Mouse (Mus musculus): Measurements from ENCODE around the gene Fyn.

Fyn gene

DNA sequence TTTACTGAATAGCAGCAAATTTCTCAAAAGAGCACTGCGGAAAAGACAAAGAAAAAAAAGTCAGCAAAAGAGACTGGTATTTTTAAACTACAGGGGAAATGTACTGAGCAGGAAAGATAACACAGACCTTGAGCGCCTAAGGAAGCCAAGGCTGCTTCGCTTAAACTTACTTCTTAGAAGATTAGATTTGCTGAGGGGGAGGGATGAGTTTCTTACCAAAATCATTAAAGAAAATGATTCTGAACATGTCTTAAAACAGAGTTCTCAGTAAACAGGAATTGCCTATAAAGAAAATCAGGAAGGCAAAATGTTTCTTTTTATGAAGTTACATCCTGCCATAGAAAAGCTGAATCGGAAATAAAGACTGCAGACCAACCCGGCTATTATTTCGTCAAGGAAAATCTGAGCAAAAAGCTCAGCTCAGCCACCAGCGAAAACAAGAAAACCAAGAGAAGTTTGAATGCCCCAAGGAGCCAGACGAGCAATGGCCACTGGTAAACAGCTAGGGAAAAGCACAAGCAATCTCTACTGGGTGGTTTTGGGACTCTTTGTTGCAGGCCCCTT, at the start of gene Fyn:
TSS of gene Fyn (plus strand) at position 284 of the 564 bp plus-strand sequence.
- in situ Hi-C loops (cut with MboI; ENCODE audit: low sequenced_read_pairs) = no loop called here

DNA sequence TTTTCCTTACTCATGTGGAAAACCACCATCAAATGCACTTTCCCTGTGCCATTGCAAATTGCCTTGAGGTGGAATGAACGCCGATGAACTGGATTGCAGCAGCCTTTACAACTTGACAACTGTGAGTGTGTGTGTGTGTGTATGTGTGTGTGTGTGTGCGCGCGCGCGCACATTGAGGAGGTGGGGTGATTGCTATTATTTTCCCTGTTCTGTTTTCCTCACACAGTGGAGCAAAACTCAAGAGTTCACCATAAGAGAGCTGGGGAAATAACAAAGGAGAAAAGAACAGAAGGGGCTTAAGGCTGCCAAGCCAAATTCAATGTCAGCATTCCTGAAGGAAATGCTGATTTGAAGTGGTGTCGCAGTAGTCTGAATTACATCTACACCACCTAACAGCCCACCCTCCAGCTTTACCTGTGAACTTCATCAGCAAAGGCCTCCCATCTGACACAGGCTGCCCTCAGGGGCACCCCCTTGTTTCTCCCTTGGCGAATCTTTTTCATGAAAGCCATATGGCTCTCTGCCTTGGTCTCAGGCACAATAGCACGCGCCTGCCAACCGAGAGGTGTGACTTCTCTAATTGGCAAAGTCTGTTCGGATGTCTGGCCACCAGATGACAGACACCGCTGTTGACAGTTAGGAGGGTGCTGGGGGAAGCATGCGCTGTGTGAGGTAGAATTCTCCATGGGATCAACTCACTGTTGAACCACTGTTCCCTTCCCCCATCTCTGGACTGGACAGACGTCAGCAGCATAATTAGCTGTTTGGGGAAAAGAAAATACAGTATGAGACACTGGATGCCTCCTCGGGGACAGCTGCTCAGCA, 47.6 kb upstream of the Fyn start:
- in situ Hi-C loops (cut with MboI; ENCODE audit: low sequenced_read_pairs) = no loop called here

DNA sequence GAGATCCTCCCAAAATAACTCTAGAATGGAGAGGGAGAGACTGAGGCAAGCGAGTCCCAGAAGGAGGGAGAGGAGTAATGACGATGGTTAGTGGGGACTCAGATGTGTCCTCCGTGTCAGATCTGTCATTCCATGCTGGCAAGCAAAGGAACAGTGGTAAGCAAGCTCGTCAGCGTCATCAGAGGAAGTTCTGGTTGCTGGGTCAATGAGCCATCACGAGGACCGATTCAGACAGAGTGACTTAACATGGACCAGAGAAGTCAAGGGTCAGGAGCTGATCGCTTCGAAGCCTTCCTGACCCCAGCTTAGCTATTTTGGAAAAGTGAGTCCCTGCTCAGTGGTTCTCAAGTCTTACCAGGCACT, 47.1 kb upstream of the Fyn start:
- in situ Hi-C loops (cut with MboI; ENCODE audit: low sequenced_read_pairs) = no loop called here

DNA sequence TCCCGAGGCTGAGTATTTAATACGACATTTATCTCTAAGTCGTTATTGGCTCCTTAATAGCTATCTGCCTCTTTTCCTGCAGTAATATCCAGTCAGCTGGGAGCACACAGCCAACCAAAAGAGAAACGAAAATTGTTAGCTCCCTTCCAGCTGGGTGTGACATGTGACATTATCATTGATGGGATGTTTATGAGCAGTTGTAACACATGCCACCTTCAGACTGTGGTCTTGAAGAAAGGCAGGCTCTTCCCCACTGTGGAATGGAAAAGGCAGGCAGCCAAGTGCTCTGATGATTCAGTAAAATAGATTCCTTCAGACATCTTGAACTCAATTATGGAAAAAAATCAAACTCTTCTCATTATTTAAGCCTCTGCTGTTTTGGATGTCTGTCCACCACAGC, 46.5 kb upstream of the Fyn start:
- in situ Hi-C loops (cut with MboI; ENCODE audit: low sequenced_read_pairs) = no loop called here

DNA sequence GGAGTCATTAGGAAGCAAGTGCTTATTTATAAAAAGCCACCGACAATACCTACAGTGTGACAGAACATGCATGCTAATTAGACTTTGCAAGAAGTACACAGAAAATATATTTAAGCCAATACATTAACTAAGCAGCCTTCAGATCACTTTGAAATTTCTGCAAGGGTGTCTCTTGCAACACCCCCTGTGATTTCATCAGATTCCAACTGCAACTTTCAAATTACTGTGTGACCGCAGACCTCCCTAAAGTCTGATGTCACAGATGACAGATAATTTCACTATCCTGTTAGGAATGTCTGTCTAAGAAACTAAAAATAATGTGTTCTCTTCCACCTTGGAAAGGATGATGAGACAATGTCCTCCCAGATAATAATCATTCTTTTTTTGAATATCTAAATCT, 44.4 kb upstream of the Fyn start:
- in situ Hi-C loops (cut with MboI; ENCODE audit: low sequenced_read_pairs) = no loop called here

DNA sequence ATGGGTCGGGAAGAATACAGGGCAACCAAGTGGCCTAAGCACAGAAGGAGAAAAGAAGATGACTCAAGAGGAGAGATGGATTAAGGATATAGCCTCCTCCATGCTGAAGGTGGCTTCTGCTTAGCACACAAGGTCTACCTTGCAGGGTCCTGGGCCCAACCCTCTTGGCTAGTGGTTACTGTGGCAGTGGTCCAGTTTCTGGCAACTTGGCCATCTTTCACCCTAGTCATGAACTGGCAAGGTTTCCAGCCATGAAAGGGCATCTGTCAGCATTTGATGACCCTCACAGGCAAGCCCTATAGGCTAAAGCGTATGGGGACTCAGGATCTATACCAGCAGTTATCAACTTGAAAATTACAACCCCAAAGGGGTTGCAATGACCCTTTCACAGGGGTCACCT, 40.0 kb upstream of the Fyn start:
- in situ Hi-C loops (cut with MboI; ENCODE audit: low sequenced_read_pairs) = no loop called here

DNA sequence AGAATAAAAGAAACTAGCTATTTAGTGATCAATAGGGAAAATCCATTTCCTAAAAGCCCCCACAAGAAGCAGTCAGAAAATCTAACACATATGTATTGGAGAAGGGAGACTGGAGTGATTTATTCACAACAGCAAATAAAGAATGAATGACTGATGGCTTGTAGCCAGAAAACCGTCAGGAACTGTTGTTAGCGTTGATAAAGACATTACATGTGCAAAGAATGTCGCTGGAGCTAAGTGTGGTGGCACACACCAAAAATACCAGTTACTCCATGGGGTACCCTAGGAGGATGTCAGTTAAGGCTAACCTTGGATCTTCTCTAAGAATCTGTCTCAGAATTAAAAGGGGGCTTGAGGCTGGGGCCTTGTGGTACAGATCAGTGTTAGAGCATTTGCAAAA, 34.3 kb upstream of the Fyn start:
- in situ Hi-C loops (cut with MboI; ENCODE audit: low sequenced_read_pairs) = no loop called here

DNA sequence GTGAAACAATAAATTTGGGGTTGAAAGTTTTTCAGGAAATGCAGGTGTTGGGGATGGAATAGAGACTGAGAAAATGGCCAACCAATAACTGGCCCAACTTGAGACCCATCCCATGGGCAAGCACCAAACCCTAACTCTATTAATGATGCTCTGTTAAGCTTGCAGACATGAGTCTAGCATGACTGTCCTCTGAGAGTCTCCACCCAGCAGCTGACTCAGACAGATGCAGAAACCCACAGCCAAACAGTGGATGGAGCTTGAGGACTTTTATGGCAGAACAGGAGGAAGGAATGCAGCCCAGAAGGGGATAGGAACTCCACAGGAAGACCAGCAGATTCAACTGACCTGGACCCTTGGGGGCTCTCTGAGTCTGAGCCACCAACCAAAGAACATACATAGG, 32.8 kb upstream of the Fyn start:
- in situ Hi-C loops (cut with MboI; ENCODE audit: low sequenced_read_pairs) = no loop called here

DNA sequence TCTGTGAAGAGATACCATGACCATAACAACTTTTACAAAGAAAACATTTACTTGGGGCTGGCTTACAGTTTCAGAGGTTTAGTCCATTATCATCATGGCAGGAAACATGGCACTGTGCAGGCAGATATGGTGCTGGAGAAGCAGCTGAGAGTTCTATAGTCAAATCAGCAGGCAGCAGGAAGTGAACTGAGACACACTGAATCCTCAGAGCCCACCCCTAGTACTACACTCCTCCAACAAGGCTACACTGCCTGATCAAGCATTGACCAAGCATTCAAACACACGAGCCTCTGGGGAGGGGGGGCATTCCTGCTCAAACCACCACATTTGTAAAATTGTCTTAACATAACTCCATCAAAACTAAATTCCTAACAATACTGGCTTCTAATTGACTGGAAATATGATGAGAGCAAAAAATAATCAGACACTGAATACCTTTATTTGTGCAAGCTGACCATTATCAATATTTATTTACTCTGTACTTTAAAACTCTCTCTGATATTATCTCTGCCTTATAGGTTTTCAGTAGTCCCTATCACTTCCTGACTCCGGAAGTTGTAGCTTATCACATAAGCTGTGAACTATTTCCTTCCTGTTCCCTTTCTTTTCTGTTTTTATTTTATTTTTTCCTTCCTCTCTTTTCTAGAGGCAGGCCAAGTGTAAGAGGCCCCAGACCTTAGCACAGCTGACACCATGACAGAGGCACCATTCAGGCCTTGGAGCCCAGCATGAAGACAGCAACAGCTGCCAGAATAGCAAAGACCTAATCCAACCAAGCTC, 29.3 kb upstream of the Fyn start:
- in situ Hi-C loops (cut with MboI; ENCODE audit: low sequenced_read_pairs) = no loop called here

DNA sequence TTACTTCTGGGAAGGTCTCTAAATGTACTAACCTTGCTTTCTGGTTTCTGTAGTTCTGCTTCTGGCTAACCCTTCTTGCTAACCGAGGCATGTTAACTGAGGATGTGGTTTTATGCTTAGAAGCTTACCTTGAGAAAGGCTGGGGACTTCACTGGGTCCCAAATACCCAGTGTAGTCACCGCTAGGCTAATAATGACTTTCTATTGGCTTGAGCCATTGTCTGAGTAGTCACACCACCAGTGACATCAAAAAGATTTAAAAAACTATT, 28.8 kb upstream of the Fyn start:
- in situ Hi-C loops (cut with MboI; ENCODE audit: low sequenced_read_pairs) = no loop called here

DNA sequence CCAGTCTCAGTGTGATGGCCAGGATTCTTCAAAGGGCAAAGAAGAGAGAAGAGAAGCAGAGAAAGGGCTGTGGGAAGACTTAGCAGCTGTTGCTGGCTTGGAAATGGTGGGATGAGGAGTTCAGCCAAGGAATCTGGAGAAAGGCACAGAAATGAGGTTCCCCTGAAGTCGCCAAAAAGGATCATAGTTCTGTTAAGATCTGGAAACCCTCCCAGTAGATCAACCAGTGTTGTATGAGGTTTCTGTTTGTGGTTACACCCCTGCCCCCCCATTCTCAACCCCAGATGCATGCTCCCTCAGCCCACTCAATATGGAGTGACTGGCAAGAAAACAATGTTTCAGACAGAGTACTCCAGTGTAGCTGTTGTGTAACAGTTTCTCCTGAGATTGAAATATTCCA, 25.1 kb upstream of the Fyn start:
- in situ Hi-C loops (cut with MboI; ENCODE audit: low sequenced_read_pairs) = no loop called here

DNA sequence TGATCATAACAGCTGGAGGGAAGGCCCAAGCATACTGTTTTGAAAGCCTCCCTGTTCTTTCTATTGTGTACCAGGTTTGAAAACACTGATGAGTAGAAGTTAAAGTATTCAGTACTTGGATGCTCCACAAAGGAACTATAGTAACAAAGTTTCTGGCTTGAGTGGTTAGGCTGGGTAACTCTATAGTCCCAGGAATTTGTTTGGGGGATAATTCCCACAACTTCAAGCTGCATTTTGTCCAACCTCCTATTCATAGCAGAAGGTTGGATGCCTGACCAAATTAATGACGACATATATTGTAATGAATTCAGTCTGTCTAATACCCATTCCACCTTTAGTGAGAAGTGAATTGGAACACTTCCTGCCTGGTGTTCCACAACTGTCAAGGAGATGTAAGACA, 22.7 kb upstream of the Fyn start:
- in situ Hi-C loops (cut with MboI; ENCODE audit: low sequenced_read_pairs) = no loop called here

DNA sequence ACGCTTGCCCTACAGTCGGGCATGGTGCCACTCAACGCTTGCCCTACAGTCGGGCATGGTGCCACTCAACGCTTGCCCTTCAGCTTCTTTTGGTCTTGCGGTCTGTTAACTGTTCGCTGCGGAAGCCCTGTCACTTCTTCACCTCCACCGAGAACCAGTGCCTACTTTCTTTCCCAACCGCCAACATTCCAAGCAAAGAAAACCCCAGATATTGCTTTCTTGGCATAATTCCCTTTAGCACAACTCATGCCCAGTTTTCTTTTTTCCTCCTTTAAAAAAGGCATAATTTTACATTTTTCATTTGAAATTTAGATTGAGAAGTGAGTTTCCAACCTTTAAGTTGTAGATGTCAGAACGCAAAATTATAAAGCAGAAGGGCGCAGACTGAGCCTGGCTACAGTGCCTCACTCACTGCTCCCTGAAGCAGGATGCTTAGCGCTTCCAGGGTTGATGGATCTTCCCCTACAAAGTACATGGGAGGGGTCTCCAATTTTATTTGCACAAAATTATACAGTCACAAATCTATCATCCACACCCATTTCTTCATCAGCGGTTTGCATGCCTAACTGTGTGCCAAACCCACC, 18.8 kb upstream of the Fyn start:
- in situ Hi-C loops (cut with MboI; ENCODE audit: low sequenced_read_pairs) = no loop called here

DNA sequence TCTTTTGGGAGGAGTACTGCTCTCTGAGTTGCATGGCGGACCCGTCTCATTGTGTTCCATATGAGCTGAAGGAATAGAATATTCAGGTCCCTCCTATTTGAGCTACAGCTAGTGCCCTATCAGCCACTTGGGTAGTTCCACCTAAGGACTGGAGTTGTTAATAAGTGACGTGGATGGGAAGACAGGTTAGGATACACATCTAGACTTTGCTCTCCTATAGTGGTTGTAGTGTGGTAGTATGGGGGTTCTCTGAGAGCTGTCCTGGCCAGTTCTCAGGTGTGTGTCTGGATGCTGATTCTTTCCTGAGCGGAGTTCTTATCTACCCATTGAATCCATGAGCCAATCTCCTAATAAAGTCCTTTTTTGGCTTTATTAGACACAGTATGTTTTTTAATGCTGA, 4.5 kb upstream of the Fyn start:
- in situ Hi-C loops (cut with MboI; ENCODE audit: low sequenced_read_pairs) = no loop called here

DNA sequence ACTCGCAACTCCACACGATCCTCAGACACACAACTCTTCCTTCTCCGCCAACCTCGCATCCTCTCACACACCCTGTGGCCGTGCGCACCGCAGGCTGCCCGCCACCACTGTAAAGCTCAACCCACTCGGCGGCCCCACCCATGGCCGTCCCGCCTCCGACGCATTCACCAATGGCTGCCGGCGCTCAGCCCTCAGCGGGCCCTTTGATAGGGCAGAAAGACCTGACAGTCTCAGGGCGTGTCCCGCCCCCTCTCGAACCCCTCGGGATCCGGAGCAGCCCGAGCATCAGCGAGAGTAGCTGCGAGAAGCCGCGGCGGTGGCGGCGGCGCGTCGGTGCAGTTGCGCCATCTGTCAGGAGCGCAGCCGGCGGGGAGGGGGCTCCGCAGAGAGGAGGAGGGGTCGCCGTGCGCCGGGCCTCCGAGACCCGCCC, 862 bp downstream of the Fyn start:
- in situ Hi-C loops (cut with MboI; ENCODE audit: low sequenced_read_pairs) = no loop called here

DNA sequence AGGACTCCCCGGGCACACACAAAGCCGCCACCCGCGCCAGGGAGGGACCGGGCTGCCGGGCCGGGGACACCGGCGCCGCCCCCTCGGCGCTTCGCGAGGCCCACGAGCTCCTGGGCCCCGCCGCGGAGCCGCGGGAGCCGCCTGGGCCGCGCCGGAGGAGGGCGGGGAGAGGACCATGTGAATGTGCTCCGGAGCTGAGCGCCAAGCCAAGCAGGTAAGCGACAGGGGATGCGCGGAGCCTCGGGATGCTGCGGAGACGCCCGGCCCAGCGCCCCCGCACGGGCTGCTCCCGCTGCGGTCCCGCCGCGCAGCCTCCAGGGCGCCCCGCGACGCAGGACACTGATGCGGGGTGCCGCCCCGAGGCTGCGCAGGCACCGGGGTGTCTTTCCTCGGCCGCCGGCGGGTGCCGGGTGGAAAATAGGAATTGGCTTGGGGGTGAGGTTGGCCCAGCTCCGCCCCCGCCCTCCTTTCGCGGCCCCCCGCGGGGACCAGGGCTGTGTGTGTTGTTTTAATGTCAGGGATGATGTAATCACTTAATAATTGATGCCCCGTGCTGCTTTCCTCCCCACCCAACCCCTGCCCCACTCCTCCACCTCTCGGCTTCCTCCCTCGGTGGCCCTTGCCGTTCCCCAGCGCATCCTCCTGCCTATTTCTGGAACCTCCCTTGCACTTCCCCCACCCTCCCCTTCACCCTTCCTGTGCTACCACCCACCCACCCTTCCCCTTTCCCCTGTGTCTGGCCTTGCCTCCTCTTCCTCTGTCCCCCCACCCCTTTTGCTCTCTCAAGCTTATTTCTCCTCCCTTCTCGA, 1.5 kb downstream of the Fyn start:
- in situ Hi-C loops (cut with MboI; ENCODE audit: low sequenced_read_pairs) = no loop called here

DNA sequence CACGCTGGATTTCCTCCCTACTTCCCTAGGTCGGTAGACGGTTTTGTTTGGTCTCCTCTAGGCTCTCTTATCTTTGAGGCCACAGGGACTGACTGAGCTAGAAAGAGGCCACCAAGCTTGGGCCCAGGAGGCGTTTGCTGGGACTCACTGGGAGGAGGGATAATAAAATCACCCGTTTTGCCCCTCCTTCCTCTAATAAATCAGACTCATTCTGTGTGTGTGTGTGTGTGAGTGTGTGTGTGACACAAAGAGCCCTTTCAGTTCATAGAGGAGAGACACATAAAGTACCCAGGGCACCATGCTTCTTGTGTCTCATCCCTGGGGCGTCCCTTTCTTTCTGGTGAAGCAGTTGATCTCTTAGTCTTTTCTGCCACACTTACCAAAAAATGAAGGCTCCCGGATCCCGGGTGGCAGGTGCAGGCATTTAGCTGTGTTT, 2.1 kb downstream of the Fyn start:
- in situ Hi-C loops (cut with MboI; ENCODE audit: low sequenced_read_pairs) = no loop called here

DNA sequence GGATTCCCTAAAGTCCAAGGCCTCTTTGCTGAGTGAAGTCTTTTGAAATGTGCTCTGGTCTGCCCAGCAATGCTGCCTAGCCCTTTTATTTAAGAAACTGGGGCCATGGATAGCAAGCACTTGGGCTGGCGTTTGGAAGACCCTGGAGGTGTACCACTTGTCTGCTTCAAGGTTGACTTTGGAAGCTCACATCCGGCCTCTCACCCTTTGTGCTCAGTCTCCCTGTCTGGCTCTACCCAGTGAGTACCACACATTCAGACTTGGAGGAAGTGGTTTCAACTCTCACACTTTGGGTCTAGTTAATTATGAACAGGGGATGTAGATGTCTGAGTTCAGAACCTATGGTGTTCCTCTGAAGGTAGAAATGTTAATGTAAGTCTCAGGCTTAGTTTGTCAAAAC, 2.8 kb downstream of the Fyn start:
- in situ Hi-C loops (cut with MboI; ENCODE audit: low sequenced_read_pairs) = no loop called here

DNA sequence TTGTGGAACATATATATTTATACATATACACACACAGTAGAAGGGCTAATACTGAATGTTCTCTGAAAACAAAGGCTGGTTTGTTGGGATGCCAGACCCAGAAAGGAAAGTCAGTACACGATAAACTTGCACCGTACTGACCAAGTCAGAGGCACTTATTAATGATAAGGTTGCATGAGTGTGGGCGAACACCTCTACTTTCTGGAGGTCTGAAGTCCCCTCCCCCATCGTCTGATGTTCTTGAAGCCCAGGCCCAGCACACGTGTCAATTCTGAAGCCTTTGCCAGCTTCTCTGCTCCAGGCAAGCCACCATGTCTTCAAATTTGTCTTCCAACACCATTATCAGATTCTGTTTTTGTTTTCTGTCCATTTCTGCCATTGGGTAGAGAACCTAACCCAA, 3.3 kb downstream of the Fyn start:
- in situ Hi-C loops (cut with MboI; ENCODE audit: low sequenced_read_pairs) = no loop called here

DNA sequence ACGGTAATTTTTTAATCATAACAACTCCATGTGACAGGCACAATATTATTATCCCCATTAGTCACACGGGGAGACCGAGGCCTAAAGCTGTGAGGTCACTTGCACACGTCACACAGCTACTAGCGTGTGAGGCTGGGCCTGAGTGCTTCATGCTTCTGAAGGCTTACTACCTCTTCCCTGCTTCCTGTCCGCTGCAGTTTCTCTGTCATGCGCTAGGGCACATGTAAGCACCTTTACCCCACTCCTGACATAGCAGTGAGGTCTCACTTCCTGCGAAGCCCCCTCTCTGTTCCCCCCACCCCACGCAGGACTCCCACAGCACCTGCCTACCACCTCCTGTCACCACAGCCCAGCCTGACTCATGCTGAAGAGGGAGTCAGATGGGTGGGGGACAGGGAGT, 8.0 kb downstream of the Fyn start:
- in situ Hi-C loops (cut with MboI; ENCODE audit: low sequenced_read_pairs) = no loop called here

DNA sequence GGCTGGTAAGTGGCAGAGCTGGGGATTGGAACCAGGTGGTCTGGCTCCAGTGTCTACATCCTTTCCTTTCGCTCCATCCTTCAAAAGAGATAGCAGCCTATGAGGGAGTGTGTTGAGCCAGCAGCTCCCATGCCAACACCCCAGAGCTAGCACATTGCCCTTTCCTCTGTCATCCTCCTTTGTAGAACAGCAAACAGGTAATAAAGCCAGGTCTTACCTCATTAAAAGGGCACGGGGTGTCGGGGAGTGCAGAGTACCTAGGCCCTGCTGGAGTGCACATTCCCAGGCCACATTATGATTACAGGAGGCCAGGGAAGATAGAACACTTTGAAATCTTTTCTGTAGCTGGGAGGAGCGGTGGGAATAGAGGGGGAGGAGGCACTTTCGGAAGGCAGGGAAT, 8.6 kb downstream of the Fyn start:
- in situ Hi-C loops (cut with MboI; ENCODE audit: low sequenced_read_pairs) = no loop called here
